Mouse (Mus musculus) embryonic fibroblast, embryonic 13.5 days (primary cell): ENCODE measurements around the gene Inka2.

ENCODE experiments used
- CTCF ChIP-seq: IDR thresholded peaks from 2 replicates; pipeline ENCODE4 v1.5.1; 2011; ENCODE audit warnings: mild to moderate bottlenecking, control low read depth, low read length, moderate library complexity, borderline replicate concordance; ENCODE audit not compliant: insufficient read depth
- POLR2A ChIP-seq: IDR thresholded peaks from 2 replicates; pipeline ENCODE4 v1.6.1; 2011; ENCODE audit warnings: low read depth, mild to moderate bottlenecking, control low read depth, low read length, moderate library complexity

DNA sequence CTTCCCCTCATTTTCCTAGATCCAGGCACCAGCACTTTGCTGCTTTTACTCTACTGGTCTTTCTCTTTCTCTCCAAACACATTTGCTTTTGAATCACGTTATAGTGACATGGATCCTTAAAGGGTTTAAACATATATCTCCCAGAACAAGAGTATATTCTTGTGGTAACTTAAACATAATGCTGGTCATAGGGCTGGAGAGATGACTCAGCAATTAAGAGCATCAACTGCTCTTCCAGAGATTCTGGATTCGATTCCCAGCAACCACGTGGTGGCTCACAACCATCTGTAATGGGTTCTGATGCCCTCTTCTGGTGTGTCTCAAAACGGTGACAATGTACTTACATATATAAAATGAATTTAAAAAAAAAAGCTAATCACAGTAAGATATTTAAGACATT, 28.0 kb downstream of the Inka2 start:
- TF ChIP-seq POLR2A (no peak), CTCF (no peak)
